Mouse (Mus musculus) heart, postnatal 25 days (tissue): Measurements from ENCODE around the gene Nsmce4a. TPM values are rescaled to one million over a fixed set of nuclear protein-coding genes. Genes with fewer than 3 reads are reported as not detected.

Source experiments
- DNase-seq: peaks from one replicate; pipeline ENCODE4 v3.0.0; 2022; ENCODE audit warnings: low spot score
- intact Hi-C: fragments of 180-260 bp; cut with DNase I; formaldehyde crosslinking; loops from one replicate; pipeline ENCODE4 v1.15.1; 2025
- total RNA-seq, 2 experiments: library from RNA; stranded (reverse); gene quantifications; 2 replicates each; pipeline ENCODE4 v1.2.3; 2021

The Nsmce4a gene
- total RNA-seq, 2 experiments from 2014 or later: 38.5 to 46.1 TPM

DNA sequence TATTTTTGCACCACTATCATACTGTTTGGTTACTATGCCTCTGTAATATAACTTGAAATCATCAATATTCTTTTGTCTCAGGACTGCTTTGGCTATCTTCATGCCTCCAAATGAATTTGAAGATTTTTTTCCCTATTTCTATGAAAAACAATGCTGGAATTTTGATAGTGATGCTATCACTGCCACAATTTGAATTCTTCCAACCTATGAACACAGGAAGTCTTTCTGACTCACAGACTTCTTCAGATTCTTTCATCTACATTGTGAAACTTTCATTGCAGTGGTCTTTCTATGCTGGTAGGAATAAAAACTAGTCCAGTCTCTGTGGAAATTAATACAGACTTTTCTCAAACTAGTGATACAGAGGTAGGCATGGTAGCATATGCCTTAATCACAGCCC is 80.9 kb downstream of the Nsmce4a start:
- DNase-seq: no peak
- intact Hi-C loops: no loop called here

Other genes with a start within 250 kb of the Nsmce4a start
- gene Ate1, start 52.7 kb downstream of the Nsmce4a start, total RNA-seq: 10 to 100 TPM; 32.2 to 32.3 TPM
- gene Tacc2, start 4.3 kb upstream of the Nsmce4a start, total RNA-seq: 100 to 1,000 TPM; 364 to 380 TPM
- not detected for gene Btbd16, start 201.0 kb upstream of the Nsmce4a start, total RNA-seq